Mouse (Mus musculus) brain, embryonic 14.5 days (tissue): ENCODE data around the gene Acyp1.
A peak's percentile ranks its signal among the peaks of the same experiment; 100 is the strongest.

ENCODE experiments used
- CTCF ChIP-seq: fragments of 200-500 bp; IDR thresholded peaks from 2 replicates; pipeline ENCODE4 v1.5.1; 2012; ENCODE audit warnings: inconsistent platforms, mild to moderate bottlenecking, moderate library complexity, borderline replicate concordance; ENCODE audit not compliant: insufficient read depth, insufficient read length; ENCODE audit errors: extremely low read depth
- POLR2A ChIP-seq: fragments of 200-500 bp; IDR thresholded peaks from 2 replicates; pipeline ENCODE4 v1.6.1; 2012; ENCODE audit warnings: mild to moderate bottlenecking, inconsistent platforms, borderline replicate concordance; ENCODE audit not compliant: poor library complexity, insufficient read depth, insufficient read length, severe bottlenecking; ENCODE audit errors: extremely low read depth

DNA sequence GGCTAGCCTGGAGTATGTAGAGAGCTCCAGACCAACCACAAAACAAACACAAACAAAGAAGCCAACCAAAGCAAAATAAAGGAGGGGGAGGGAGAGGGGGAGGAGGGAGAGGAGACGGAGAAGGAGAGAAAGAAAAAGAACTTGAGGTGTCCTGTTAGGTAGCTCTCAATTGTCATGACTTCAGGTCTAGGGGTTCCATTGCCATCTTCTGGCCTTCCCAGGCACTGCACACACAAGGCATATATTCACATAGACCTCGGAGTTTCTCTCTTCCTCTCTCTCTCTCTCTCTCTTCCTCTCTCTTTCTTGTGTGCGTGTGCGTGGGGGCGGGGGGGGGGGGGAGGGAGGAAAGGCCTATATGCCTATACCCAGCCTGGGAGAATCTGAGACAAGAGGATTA lies 1.3 kb downstream of the Acyp1 start:
- TF ChIP-seq CTCF (peak; percentile 48; the same call in 1 of the 2 replicates), POLR2A (no peak)
